Mouse (Mus musculus): Measurements from ENCODE around the gene Ccdc9b. TPM values are rescaled to one million over a fixed set of nuclear protein-coding genes. Genes with fewer than 3 reads are reported as not detected.

Gene Ccdc9b
- polyA plus RNA-seq, 1 experiment = 9.3 TPM

DNA sequence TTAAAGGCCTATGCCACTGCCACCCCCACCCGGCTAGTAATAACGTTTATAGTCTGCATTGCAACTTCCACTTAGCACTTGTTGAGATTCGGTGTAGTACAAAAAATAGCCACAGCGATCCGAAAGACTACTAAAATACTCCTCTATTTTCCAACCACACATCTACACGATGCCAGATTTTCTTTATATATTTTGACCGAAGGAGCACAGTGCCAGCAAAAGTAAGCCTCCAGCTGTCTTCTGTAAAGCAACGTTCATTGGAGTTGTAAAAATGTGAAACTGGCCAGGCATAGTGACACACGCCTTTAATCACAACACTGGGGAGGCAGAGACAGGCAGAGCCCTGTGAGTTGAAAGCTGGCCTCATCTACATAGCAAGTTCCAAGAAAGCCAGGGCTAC lies 21.3 kb downstream of the Ccdc9b start:
- no peak overlapping the region for H3ac ChIP-seq (ENCODE audit: control insufficient read depth, insufficient read length, low read depth)

DNA sequence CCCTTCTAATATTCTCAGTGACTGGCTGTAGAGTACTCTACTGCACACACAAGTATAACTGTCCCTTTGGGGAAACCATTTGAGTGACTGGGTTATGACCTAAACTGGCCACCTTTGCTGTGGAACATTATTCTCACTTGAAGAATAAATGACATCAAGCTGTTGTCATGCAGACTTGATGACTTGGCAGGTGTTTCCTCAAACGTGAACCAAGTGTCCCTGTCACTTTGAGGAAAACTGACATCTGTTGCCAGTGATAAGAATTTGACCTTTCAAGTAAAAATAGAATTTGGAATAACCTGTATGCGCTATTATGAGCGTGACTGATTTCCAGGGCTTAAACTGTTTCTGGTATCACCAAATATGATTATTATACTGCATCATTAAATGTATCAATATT lies 22.1 kb downstream of the Ccdc9b start:
- no peaks in the 10 kb centered on the region for H3K27me3 ChIP-seq (ENCODE audit: control insufficient read depth, insufficient read depth, insufficient read length)
- no peak for TF ChIP-seq CTCF (IDR thresholded peaks at IDR 0.05; ENCODE audit: control insufficient read depth, insufficient read depth, insufficient read length)
- no peak for TF ChIP-seq CEBPB (IDR thresholded peaks at IDR 0.05; ENCODE audit: low read depth)
- TF ChIP-seq MYOG (IDR thresholded peaks at IDR 0.05; ENCODE audit: control insufficient read depth, extremely low read depth, insufficient read length) = no peak
- TF ChIP-seq USF1 (IDR thresholded peaks at IDR 0.05; ENCODE audit: low read depth) = no peak
- TF ChIP-seq MYOD1 (IDR thresholded peaks at IDR 0.05; ENCODE audit: control insufficient read depth, insufficient read length, low read depth) = no peak
- TF ChIP-seq MAX (IDR thresholded peaks at IDR 0.05) = no peak
- TF ChIP-seq FOSL1 (IDR thresholded peaks at IDR 0.05; ENCODE audit: insufficient read depth, low read length, poor library complexity, severe bottlenecking) = no peak

More for the DNA sequence above, 21.3 kb downstream of the Ccdc9b start:
- H3K4me3 ChIP-seq (ENCODE audit: insufficient read depth, poor library complexity, severe bottlenecking) = no peak overlapping the region
- H3K36me3 ChIP-seq (ENCODE audit: control insufficient read depth, insufficient read depth) = no peaks in the 10 kb centered on the region
- no peaks in the 10 kb centered on the region for H3K27me3 ChIP-seq (ENCODE audit: control insufficient read depth, insufficient read depth, insufficient read length)
- TF ChIP-seq USF1 (IDR thresholded peaks at IDR 0.05; ENCODE audit: low read depth) (no peak), FOSL1 (IDR thresholded peaks at IDR 0.05; ENCODE audit: insufficient read depth, low read length, poor library complexity, severe bottlenecking) (no peak), MAX (IDR thresholded peaks at IDR 0.05) (no peak), MYOG (IDR thresholded peaks at IDR 0.05; ENCODE audit: control insufficient read depth, extremely low read depth, insufficient read length) (no peak), CEBPB (IDR thresholded peaks at IDR 0.05; ENCODE audit: low read depth) (no peak), MYOD1 (IDR thresholded peaks at IDR 0.05; ENCODE audit: control insufficient read depth, insufficient read length, low read depth) (no peak), CTCF (IDR thresholded peaks at IDR 0.05; ENCODE audit: control insufficient read depth, insufficient read depth, insufficient read length) (no peak)
- H3K79me2 ChIP-seq (ENCODE audit: control insufficient read depth, insufficient read depth) = peaks cover 4% of the 10 kb centered on the region
- peaks cover 1% of the 10 kb centered on the region for H3K79me3 ChIP-seq (ENCODE audit: low read depth)

DNA sequence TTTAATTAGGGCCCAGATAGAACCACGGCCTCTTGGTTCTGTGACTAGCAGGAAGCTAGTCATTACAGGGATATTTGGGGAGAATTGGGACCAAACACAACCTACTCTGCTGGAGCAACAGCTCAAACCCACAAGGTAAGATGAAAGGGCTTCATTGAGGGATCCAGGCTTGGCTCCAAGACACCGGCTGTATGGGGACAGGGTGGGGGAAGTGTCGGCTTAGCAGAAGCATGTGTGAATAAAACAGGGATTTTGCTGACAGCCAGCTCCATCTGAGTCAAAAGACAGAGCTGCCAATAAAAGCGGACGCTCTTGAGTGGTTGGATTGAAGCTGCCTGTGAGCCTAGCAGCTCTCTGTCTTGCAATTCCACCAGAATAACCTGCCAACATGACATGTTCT lies 29.1 kb downstream of the Ccdc9b start:
- Histone ChIP-seq H3K36me3 (ENCODE audit: control insufficient read depth, insufficient read depth) (no peaks in the 10 kb centered on the region), H3K79me2 (ENCODE audit: control insufficient read depth, insufficient read depth) (no peaks in the 10 kb centered on the region), H3K4me3 (ENCODE audit: insufficient read depth, poor library complexity, severe bottlenecking) (no peak overlapping the region), H3K27me3 (ENCODE audit: control insufficient read depth, insufficient read depth, insufficient read length) (peaks cover 35% of the 10 kb centered on the region), H3ac (ENCODE audit: control insufficient read depth, insufficient read length, low read depth) (no peak overlapping the region), H3K79me3 (ENCODE audit: low read depth) (no peaks in the 10 kb centered on the region)
- TF ChIP-seq FOSL1 (IDR thresholded peaks at IDR 0.05; ENCODE audit: insufficient read depth, low read length, poor library complexity, severe bottlenecking) (no peak), MAX (IDR thresholded peaks at IDR 0.05) (no peak), USF1 (IDR thresholded peaks at IDR 0.05; ENCODE audit: low read depth) (no peak), MYOG (IDR thresholded peaks at IDR 0.05; ENCODE audit: control insufficient read depth, extremely low read depth, insufficient read length) (no peak), MYOD1 (IDR thresholded peaks at IDR 0.05; ENCODE audit: control insufficient read depth, insufficient read length, low read depth) (no peak), CTCF (IDR thresholded peaks at IDR 0.05; ENCODE audit: control insufficient read depth, insufficient read depth, insufficient read length) (no peak), CEBPB (IDR thresholded peaks at IDR 0.05; ENCODE audit: low read depth) (no peak)

More for the DNA sequence above, 22.1 kb downstream of the Ccdc9b start:
- no peaks in the 10 kb centered on the region for H3K79me3 ChIP-seq (ENCODE audit: low read depth)
- H3K36me3 ChIP-seq (ENCODE audit: control insufficient read depth, insufficient read depth) = no peaks in the 10 kb centered on the region
- no peak overlapping the region for H3K4me3 ChIP-seq (ENCODE audit: insufficient read depth, poor library complexity, severe bottlenecking)
- no peaks in the 10 kb centered on the region for H3K79me2 ChIP-seq (ENCODE audit: control insufficient read depth, insufficient read depth)
- no peak overlapping the region for H3ac ChIP-seq (ENCODE audit: control insufficient read depth, insufficient read length, low read depth)

DNA sequence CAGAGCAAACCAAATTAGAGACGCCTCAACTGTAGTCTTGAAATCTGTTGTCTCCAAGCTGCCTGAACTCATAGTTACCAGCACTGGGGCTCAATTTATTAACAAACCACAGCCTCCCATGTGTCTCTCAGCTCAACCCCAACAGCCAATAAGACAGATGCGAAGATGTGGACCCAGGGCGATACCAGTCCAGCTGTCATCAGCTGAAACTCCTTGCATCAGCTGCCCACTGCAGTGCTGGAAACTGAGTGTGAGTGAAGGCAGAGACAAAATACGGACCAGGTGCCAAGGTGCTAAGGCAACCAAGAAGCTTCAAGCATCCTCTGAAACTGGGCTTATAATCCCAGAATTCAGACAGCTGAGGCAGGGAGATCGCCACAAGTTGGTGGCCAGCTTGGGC lies 30.5 kb downstream of the Ccdc9b start:
- H3K4me3 ChIP-seq (ENCODE audit: insufficient read depth, poor library complexity, severe bottlenecking) = no peak overlapping the region
- no peaks in the 10 kb centered on the region for H3K36me3 ChIP-seq (ENCODE audit: control insufficient read depth, insufficient read depth)
- no peak overlapping the region for H3ac ChIP-seq (ENCODE audit: control insufficient read depth, insufficient read length, low read depth)
- TF ChIP-seq FOSL1 (IDR thresholded peaks at IDR 0.05; ENCODE audit: insufficient read depth, low read length, poor library complexity, severe bottlenecking) = no peak
- no peak for TF ChIP-seq CEBPB (IDR thresholded peaks at IDR 0.05; ENCODE audit: low read depth)
- no peak for TF ChIP-seq MYOG (IDR thresholded peaks at IDR 0.05; ENCODE audit: control insufficient read depth, extremely low read depth, insufficient read length)
- TF ChIP-seq CTCF (IDR thresholded peaks at IDR 0.05; ENCODE audit: control insufficient read depth, insufficient read depth, insufficient read length) = no peak
- no peak for TF ChIP-seq USF1 (IDR thresholded peaks at IDR 0.05; ENCODE audit: low read depth)
- peaks cover 46% of the 10 kb centered on the region for H3K27me3 ChIP-seq (ENCODE audit: control insufficient read depth, insufficient read depth, insufficient read length)
- H3K79me2 ChIP-seq (ENCODE audit: control insufficient read depth, insufficient read depth) = no peaks in the 10 kb centered on the region
- no peaks in the 10 kb centered on the region for H3K79me3 ChIP-seq (ENCODE audit: low read depth)

- no peak overlapping the region for H3K4me3 ChIP-seq (ENCODE audit: insufficient read depth, poor library complexity, severe bottlenecking)
- H3K27me3 ChIP-seq (ENCODE audit: control insufficient read depth, insufficient read depth, insufficient read length) = peaks cover 60% of the 10 kb centered on the region
- H3K36me3 ChIP-seq (ENCODE audit: control insufficient read depth, insufficient read depth) = no peaks in the 10 kb centered on the region
- no peak overlapping the region for H3ac ChIP-seq (ENCODE audit: control insufficient read depth, insufficient read length, low read depth)
- H3K79me2 ChIP-seq (ENCODE audit: control insufficient read depth, insufficient read depth) = no peaks in the 10 kb centered on the region
- TF ChIP-seq MYOD1 (IDR thresholded peaks at IDR 0.05; ENCODE audit: control insufficient read depth, insufficient read length, low read depth) (peak; percentile 35), CTCF (IDR thresholded peaks at IDR 0.05; ENCODE audit: control insufficient read depth, insufficient read depth, insufficient read length) (peak; percentile 13), MAX (IDR thresholded peaks at IDR 0.05) (no peak)
- no peaks in the 10 kb centered on the region for H3K79me3 ChIP-seq (ENCODE audit: low read depth)
Measured at GRCm38 (mm10) chr2:118730622-118730915, 31.9 kb downstream of the Ccdc9b start.

- Histone ChIP-seq H3ac (ENCODE audit: control insufficient read depth, insufficient read length, low read depth) (no peak overlapping the region), H3K27me3 (ENCODE audit: control insufficient read depth, insufficient read depth, insufficient read length) (peaks cover 65% of the 10 kb centered on the region)
Measured at GRCm38 (mm10) chr2:118729816-118730621, 32.4 kb downstream of the Ccdc9b start.

More at GRCm38 (mm10) chr2:118729816-118730621, 32.4 kb downstream of the Ccdc9b start:
- Histone ChIP-seq H3K79me2 (ENCODE audit: control insufficient read depth, insufficient read depth) (no peaks in the 10 kb centered on the region), H3K4me3 (ENCODE audit: insufficient read depth, poor library complexity, severe bottlenecking) (no peak overlapping the region), H3K79me3 (ENCODE audit: low read depth) (no peaks in the 10 kb centered on the region), H3K36me3 (ENCODE audit: control insufficient read depth, insufficient read depth) (no peaks in the 10 kb centered on the region)
- no peak for TF ChIP-seq FOSL1 (IDR thresholded peaks at IDR 0.05; ENCODE audit: insufficient read depth, low read length, poor library complexity, severe bottlenecking)
- TF ChIP-seq MYOD1 (IDR thresholded peaks at IDR 0.05; ENCODE audit: control insufficient read depth, insufficient read length, low read depth) = no peak
- no peak for TF ChIP-seq USF1 (IDR thresholded peaks at IDR 0.05; ENCODE audit: low read depth)
- no peak for TF ChIP-seq MYOG (IDR thresholded peaks at IDR 0.05; ENCODE audit: control insufficient read depth, extremely low read depth, insufficient read length)
- TF ChIP-seq MAX (IDR thresholded peaks at IDR 0.05) = no peak
- TF ChIP-seq CEBPB (IDR thresholded peaks at IDR 0.05; ENCODE audit: low read depth) = no peak
- no peak for TF ChIP-seq CTCF (IDR thresholded peaks at IDR 0.05; ENCODE audit: control insufficient read depth, insufficient read depth, insufficient read length)
